Mouse (Mus musculus) testis, adult 2 months (tissue): ENCODE results near the gene Ric8b.

Experiments
- CTCF ChIP-seq: fragments of 200-500 bp; IDR thresholded peaks from 2 replicates; pipeline ENCODE4 v1.5.1; 2012; ENCODE audit warnings: low read depth, mild to moderate bottlenecking, inconsistent platforms, low read length, moderate library complexity; ENCODE audit not compliant: control insufficient read depth, insufficient read depth, insufficient replicate concordance
- POLR2A ChIP-seq: fragments of 200-500 bp; IDR thresholded peaks from 2 replicates; pipeline ENCODE4 v1.6.1; 2012; ENCODE audit warnings: low read depth, mild to moderate bottlenecking, inconsistent platforms, low read length, moderate library complexity; ENCODE audit not compliant: control insufficient read depth

DNA sequence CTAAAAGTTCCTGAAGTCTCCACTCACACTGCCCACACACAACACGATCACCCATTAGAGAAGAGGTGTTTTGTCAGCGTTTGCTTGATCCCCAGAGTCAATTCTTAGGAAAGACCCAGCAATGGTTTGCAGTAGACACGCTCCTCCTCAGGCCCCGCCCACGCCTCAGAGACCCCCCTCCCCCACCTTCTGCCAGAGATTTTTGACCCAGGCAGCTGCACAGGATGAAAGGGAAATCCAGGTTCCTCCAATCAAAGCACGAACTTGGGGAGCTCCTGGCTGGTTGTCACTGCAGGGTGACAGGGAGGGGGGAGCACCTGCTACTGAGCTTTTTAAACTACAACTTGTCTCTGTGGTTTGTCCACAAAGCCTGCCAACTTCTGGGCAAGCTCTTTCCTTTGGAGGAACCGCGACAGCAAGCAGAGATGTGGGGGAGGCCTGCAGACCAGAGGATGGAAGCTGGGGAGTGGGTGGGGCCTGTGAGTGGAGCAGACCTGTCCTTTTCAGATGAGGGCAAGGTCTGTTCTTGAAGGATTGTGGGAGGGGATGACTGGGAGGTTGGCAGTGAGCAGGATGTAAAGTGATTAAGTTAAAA lies 117.8 kb downstream of the Ric8b start:
- TF ChIP-seq CTCF, result no peak
- no peak for TF ChIP-seq POLR2A
